Mouse (Mus musculus): ENCODE results near the gene Adig. TPM values are rescaled to one million over a fixed set of nuclear protein-coding genes. Genes with fewer than 3 reads are reported as not detected.

Adig gene
- not detected in 2 replicates for total RNA-seq (2017)

DNA sequence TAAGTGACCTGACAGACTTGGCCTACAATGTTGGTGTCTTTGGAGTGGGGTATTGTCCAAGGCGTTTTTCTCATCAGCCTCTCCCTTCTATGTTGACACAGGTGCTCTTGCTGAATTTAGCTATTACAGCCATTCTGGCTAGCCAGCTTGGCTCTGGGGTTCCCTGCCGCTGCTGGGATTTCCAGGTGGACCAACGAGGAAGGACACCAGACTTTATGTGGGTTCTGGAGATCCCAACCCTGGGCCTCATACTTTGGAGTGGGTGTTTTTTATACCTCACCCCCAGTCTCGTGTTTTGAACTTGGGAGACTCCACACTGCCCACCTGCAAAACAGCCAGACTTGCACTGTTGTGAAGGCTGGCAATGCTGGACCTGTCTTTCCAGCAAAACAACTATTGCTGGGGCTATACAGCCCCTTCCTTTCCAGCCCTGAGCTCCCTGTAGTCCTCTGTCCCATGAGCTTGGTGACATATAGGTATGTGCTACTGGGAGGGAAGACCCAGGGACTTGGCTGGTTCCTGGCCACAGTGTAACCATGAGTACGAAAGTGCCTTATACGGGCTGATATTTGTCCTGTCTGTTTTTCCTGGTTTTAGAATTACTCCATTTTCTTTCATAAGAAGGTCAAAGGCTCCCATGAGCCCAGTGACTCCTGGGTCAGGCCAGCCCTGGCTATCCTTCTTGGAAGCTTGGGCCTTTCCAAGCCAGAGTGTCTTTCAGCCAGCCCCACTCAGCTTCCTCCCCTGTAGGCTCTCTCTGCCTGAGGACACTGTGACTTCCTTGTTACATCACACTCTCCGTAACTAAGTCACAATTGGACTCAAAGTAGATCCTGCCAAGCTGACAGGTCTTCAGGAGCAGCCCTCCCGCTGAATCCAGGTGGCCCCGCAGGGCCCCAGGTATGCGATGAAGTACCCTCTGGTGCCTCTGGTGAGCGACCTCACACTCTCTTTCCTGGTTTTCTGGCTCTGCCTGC, at the start of gene Adig:
Adig (plus strand) TSS at position 777 of the 977 bp plus-strand sequence.
- no peak for ATAC-seq (replicated peaks in 1 of 2; ENCODE audit: insufficient read depth in 1 of 2, low FRiP score in 2 of 2, low TSS enrichment in 1 of 2, low read depth in 1 of 2, poor library complexity in 2 of 2, severe bottlenecking in 2 of 2)

DNA sequence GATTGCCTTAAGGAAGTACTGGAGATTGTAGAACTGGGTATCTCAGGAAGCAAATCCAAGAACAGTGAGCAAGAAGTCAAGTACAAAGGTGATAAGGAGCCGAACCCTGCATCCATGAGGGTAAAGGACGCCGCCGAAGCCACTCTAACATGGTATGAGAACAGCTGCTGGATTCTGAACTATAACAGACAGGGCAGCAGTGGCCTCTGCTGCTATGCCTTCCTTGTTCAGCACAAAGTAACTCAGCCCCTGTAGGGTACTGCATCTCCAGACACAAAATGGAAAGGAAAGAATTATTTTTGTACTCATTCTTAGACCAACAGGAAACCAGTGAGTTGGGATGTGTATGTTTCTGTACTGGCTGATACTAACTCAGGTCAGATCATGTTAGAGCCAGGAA, 46.0 kb upstream of the Adig start:
- ATAC-seq (replicated peaks in 1 of 2; ENCODE audit: insufficient read depth in 1 of 2, low FRiP score in 2 of 2, low TSS enrichment in 1 of 2, low read depth in 1 of 2, poor library complexity in 2 of 2, severe bottlenecking in 2 of 2) = no peak

DNA sequence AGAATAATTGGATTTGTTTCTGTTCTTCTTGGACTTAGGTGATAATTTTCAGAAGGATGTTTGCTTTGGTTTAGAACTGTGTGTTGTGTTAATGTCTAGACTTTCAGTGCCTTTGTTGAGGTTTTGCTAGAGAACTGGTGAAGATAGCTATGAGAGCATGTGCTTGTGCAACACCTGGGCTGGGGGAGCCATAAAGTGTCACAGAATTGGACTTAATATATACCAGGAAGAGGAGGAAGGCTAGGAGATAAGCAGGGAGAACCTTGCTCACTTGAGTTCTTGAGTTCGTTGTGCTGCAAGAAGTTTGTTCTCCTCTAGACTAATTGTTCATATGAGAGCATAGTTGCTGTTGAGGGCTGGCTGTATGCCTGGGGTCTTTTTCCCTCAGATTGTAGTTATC, 44.8 kb upstream of the Adig start:
- no peak for ATAC-seq (replicated peaks in 1 of 2; ENCODE audit: insufficient read depth in 1 of 2, low FRiP score in 2 of 2, low TSS enrichment in 1 of 2, low read depth in 1 of 2, poor library complexity in 2 of 2, severe bottlenecking in 2 of 2)

DNA sequence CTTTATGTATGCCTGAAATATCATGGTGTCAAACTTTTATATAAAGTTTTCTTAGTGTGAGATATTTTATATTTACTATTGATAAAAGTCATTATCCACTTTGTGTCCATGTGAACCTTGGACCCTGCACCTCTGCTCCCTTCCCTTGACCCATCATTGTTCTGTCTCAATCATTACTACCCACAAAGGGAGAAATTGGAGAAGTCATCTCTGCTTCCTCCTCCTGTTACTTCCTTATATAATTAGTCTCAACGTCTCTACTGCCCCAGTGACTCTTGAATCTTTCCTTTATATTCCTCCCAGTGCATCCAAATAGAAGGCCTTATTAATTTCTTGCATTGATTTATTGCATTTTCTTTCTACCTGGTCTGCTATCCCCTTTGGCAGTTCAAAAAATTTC, 40.0 kb upstream of the Adig start:
- no peak for ATAC-seq (replicated peaks in 1 of 2; ENCODE audit: insufficient read depth in 1 of 2, low FRiP score in 2 of 2, low TSS enrichment in 1 of 2, low read depth in 1 of 2, poor library complexity in 2 of 2, severe bottlenecking in 2 of 2)

DNA sequence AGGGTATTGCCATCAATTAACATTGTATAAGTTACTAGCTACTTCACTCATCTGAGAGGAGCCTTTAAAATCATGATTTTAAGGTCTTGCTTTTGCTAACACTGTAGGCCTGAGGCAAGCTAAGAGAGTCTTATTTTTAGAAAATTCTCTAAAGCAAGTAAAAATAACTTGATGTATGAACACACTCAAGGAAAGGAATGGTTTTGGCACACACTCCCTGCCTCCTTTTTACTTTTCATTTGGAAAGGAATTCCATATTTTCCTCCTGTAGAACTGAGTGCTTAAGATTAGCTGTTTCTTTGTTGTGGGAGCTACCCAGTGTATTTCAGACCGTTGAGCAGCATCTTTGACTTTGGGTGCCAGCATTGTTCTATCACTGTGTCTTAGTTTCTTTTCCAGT, 28.3 kb upstream of the Adig start:
- ATAC-seq (replicated peaks in 1 of 2; ENCODE audit: insufficient read depth in 1 of 2, low FRiP score in 2 of 2, low TSS enrichment in 1 of 2, low read depth in 1 of 2, poor library complexity in 2 of 2, severe bottlenecking in 2 of 2) = no peak

DNA sequence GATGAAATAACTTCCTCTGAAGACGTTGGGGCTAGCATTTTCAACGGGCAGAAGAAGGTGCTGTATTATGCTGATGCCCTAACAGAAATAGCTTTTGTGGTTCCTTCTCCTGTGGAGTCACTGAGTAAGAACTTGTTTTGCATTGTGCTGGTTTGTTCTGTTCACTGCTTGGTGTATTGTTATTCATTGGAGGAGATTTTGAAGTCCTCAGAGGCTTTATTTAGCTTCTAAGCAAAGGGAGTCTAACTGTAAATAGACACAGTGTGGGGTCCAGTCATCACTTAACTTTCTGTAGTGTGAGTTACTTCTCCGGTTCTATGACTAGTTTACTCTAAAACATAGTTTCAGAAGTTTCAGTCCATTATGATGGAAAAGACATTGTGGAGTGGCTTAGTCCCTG, 24.8 kb upstream of the Adig start:
- ATAC-seq (replicated peaks in 1 of 2; ENCODE audit: insufficient read depth in 1 of 2, low FRiP score in 2 of 2, low TSS enrichment in 1 of 2, low read depth in 1 of 2, poor library complexity in 2 of 2, severe bottlenecking in 2 of 2) = no peak

DNA sequence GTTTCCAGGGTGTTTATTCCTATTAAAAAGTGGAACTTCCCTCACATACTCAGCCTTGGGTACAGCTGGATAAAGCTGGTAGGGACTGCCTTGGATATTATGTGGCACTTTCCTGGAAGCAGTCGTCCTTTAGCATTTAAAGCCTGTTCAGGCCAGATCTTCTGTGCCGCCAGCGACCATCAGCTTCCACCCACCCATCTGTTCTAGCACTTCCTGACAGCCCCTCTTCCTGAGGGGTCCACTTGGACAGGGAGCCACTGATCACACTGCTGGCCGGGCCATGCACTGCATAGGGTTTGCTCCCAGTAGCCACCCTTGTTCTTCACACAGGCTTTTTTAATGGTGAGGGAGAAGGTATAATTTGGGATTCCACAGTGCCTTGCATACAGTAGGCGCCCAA, 4.0 kb upstream of the Adig start:
- ATAC-seq (replicated peaks in 1 of 2; ENCODE audit: insufficient read depth in 1 of 2, low FRiP score in 2 of 2, low TSS enrichment in 1 of 2, low read depth in 1 of 2, poor library complexity in 2 of 2, severe bottlenecking in 2 of 2) = no peak

DNA sequence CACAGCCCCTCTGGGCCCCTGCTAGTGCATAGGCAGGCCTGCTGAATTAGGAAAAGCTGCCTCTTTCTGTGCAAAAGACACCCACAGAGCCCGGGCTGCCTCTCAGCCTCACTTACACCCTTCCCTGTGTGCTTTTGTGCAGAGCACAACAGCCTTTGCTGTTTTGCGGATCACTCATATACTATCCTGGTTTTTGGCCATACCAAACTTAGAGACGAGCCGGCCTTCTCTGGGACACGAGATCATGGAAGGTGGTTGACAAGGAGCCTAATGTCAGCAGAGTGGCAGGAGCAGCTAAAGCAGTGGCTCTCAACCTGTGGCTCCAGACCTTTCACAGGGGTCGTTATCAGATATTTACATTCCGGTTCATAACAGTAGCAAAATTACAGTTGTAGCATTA, 814 bp downstream of the Adig start:
- ATAC-seq (replicated peaks in 1 of 2; ENCODE audit: insufficient read depth in 1 of 2, low FRiP score in 2 of 2, low TSS enrichment in 1 of 2, low read depth in 1 of 2, poor library complexity in 2 of 2, severe bottlenecking in 2 of 2) = no peak

DNA sequence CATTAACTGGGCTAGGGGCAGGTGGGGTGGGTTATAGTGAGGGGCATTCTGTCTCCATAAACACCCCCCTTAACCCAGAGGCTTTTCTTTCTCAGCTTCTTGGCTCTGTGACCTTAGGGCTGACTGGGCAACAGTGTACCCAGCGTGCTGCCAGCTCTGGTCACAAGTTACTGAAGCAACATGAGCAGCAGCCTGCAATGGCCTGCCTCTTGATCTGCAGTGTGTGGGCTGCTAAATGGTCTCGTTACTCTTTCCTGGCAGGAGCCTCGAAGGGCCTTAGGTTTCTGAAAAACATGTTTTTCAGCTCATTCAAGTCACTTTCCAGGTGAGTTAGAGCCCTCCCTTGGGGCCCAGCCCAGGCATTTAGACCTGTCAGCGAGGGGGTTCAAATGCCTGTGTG, 1.3 kb downstream of the Adig start:
- ATAC-seq (replicated peaks in 1 of 2; ENCODE audit: insufficient read depth in 1 of 2, low FRiP score in 2 of 2, low TSS enrichment in 1 of 2, low read depth in 1 of 2, poor library complexity in 2 of 2, severe bottlenecking in 2 of 2) = no peak

DNA sequence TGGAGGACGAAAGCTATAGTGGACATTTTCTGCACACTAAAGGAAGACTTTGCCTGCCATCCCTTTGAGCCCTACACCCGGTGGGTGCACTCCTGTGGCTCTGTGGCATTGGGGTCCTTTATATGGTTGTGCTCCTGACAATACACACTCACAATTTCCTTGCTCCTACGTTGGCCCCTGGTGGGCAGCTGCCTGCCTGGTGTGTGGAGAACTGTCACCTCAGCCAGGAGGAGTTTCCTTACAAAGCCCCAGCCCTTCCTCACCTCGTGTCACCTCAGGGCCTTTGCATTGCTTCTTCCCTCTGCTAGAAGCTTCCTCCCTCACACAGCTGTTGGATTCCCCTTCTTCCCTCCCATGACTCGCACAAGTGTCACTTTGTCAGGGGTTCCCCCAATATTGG, 4.1 kb downstream of the Adig start:
- ATAC-seq (replicated peaks in 1 of 2; ENCODE audit: insufficient read depth in 1 of 2, low FRiP score in 2 of 2, low TSS enrichment in 1 of 2, low read depth in 1 of 2, poor library complexity in 2 of 2, severe bottlenecking in 2 of 2) = no peak

DNA sequence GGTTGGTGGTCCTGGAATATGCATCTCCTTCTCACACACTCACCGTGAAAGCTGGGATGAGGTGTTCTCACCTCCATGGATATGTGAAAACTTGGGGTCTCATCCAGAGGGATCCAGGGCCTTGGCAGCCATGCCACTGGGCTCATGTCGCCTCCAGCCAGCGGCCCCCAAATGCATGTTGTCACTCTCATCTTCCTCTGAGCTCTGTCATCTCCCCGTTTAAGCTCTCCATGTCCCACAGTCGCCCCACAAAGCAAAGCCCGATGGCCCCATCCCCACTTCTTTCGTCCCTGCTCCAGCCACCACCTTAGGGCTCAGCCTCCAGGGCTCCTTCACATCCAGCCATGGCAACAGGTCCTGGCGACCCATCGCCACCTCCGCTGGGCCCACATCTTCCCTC, 4.6 kb downstream of the Adig start:
- ATAC-seq (replicated peaks in 1 of 2; ENCODE audit: insufficient read depth in 1 of 2, low FRiP score in 2 of 2, low TSS enrichment in 1 of 2, low read depth in 1 of 2, poor library complexity in 2 of 2, severe bottlenecking in 2 of 2) = no peak

DNA sequence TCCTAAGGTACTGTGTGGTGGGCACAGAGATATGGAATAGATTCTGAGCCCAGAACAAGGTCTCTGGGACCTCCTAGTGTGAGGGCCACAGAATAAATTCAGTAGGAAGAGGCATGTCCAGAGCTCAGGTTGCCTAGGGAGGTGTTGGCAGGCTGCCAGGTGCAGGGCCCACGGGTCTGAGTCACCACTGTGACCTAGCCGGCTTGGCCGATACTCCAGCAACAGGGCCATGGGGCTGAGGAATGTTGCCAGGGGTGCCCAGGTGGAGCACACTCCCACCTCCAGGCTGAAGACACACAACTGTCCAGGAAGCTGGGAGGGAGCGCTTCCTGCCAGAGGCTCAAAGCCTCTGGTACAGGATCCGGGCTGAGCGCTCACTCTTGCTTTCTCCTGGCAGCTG, 8.3 kb downstream of the Adig start:
- no peak for ATAC-seq (replicated peaks in 1 of 2; ENCODE audit: insufficient read depth in 1 of 2, low FRiP score in 2 of 2, low TSS enrichment in 1 of 2, low read depth in 1 of 2, poor library complexity in 2 of 2, severe bottlenecking in 2 of 2)

DNA sequence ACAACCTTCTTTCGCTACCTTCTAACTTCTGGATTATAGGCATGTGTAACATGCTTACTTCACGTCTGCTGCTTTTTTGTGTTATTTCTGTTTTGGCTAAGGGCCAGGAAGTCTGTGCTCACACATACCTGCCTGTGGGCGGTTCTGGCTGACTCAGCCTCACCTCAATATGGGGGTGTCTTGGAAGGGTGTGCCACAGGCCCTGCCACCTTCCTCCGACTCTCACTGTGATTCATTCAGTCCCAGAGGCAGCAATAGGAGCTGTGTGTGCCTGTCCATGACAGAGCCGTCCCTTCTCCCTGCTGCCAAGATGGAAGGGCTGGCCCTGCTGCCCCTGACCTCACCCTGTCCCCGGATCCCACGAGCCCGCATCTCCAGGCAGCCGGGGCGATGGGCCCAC, 10.1 kb downstream of the Adig start, which contains the start of gene Arhgap40:
Arhgap40 (plus strand) TSS at position 269 of the 400 bp plus-strand sequence.
- ATAC-seq (replicated peaks in 1 of 2; ENCODE audit: insufficient read depth in 1 of 2, low FRiP score in 2 of 2, low TSS enrichment in 1 of 2, low read depth in 1 of 2, poor library complexity in 2 of 2, severe bottlenecking in 2 of 2) = no peak

DNA sequence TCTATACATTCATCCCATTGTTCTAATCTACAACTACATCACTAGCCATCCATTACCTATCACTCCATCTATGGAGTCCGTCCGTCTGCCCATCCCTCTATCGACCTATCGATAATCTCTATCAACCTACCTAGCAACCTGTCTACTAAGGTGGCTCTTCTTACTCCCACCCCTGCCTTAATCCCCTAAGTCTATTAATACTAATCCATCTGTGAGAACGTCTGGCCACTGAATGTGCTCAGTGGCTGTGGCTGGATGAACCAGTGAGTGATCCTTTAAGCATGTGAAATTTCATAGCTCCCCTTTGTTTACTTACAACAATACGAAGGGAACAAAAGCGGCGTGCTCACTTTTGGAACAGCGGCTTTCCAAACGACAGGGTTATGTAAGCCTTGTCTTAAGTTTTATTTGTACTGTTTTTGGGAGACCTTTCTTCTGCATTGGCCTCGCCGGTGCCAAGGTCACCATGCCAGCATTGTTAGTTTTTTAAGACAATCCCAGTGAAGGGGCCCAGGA, 11.5 kb downstream of the Adig start:
- no peak for ATAC-seq (replicated peaks in 1 of 2; ENCODE audit: insufficient read depth in 1 of 2, low FRiP score in 2 of 2, low TSS enrichment in 1 of 2, low read depth in 1 of 2, poor library complexity in 2 of 2, severe bottlenecking in 2 of 2)

DNA sequence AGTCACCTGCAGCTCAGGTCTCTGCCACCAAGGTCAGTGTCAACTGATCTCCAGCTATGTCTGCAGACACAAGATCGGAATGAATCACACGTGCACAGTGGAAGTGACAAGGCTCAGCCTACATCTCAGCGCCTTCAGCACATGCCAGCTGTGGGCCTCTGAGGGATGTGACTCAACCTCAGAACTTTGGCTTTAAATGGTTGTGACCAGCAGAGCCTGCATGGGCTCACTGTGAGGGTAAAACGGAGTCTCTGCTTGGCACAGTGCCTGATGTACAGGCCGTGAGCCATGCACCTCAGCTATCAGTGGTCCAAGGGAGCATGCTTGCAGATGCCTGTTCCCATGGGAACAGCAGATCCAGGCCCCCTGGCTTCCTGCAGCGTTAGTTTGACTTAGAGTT, 16.2 kb downstream of the Adig start:
- ATAC-seq (replicated peaks in 1 of 2; ENCODE audit: insufficient read depth in 1 of 2, low FRiP score in 2 of 2, low TSS enrichment in 1 of 2, low read depth in 1 of 2, poor library complexity in 2 of 2, severe bottlenecking in 2 of 2) = no peak

DNA sequence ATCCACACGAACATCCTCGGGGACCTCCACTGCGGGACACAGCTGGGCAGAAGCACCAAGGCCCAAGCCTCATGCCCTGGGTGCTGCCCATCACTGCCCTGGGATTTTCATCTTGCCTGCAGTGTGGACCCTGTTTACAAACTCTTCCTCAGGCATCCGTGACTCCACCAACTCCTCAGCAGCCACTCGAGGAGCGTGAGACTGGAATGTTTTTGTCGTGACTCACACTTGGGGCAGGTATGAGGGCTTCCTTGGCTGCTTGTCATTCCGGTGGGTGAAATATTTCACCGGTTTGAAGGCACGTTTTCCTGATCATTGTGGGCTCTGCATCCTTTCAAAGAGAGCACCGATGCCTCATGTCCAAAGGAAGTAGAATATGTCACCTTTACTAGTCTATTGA, 16.7 kb downstream of the Adig start:
- ATAC-seq (replicated peaks in 1 of 2; ENCODE audit: insufficient read depth in 1 of 2, low FRiP score in 2 of 2, low TSS enrichment in 1 of 2, low read depth in 1 of 2, poor library complexity in 2 of 2, severe bottlenecking in 2 of 2) = no peak

DNA sequence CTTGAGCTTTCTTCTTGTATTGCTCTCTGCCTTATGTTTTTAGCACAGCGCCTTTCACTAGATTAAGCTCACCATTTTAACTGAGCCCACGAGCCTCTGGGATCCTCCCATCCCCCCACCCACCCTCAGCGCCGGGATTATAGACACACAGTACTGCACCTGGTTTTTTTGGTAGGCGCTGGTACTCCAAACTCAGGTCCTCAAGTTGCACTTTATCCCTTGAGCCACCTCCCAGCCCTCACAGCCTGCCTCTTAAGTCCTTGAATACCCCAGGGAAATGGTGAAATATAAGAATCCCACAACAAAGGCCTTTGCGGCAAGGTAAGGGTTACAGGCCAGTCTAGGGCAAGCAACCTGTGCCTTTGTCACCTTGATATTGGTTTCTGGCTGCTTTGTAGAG, 17.4 kb downstream of the Adig start:
- ATAC-seq (replicated peaks in 1 of 2; ENCODE audit: insufficient read depth in 1 of 2, low FRiP score in 2 of 2, low TSS enrichment in 1 of 2, low read depth in 1 of 2, poor library complexity in 2 of 2, severe bottlenecking in 2 of 2) = no peak

DNA sequence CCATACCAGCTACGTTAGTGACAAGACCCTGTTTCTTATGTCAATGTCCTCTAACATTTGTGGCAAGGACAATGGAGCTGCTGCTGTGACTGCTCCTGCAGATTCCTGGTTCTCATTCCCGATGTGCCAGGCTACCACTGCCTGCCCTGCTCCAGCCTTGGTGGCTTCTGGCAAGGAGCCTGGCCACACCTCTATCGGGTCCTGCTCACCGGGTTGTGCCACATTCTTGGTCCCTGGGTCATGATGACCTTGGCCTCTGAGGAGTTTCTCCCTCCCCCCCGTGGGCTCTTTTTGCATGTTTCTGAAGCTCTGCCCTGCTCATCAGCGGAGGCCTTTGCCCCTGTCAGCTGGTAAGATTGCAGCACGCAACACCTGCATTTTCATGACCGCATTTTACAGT, 20.6 kb downstream of the Adig start:
- no peak for ATAC-seq (replicated peaks in 1 of 2; ENCODE audit: insufficient read depth in 1 of 2, low FRiP score in 2 of 2, low TSS enrichment in 1 of 2, low read depth in 1 of 2, poor library complexity in 2 of 2, severe bottlenecking in 2 of 2)
